Mouse (Mus musculus) forelimb bud, embryonic 11.5 days (tissue): ENCODE data around the gene 4930430A15Rik.
A peak's percentile ranks its signal among the peaks of the same experiment; 100 is the strongest.

ENCODE experiments used
- DNase-seq: peaks from one replicate; pipeline ENCODE4 v3.0.0-alpha.2; 2012; ENCODE audit warnings: low read depth, low spot score

4930430A15Rik gene

DNA sequence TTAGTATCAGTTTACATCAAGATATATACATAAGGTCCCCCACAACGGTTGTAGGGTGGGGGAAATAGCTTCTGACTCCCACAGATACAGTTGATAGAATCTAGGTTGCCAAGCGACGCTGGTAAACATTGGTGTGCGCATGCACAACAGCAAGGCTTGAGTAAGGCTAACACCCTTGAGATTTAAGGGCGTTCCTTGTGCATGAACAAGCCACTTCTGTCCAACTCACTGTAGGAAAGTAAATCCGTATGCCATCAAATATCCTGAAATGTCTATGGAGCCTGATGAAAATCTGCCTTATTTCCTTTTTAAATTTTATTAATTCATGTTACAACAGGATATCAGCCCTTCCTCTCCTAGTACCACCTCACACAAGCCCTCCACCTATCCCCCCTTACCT lies at the start of gene 4930430A15Rik:
Gene 4930430A15Rik (minus strand): TSS at position 101 of the 400 bp plus-strand sequence.
- no peak for DNase-seq

DNA sequence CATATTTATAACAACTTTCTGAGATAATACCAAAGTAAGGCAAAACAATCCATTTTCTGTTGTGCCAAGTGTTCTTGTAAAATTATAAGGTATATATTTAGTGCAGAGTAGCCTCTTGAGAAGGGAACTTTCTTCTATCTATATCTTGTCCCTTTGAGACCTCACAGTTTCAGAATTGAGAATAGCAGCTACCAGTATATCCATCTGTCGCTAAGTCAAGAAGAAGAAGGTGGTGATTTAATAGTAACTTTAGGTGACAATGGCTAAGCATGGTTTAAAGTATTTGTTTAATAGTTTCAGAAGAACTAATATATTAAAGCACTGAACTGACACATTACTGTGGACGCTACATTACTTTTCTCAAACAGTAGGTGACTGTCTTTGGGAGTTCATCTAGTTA lies 44.6 kb upstream of the 4930430A15Rik start, which contains the start of gene Olfr1277:
Gene Olfr1277 (minus strand): TSS at position 101 of the 400 bp plus-strand sequence.
- no peak for DNase-seq

DNA sequence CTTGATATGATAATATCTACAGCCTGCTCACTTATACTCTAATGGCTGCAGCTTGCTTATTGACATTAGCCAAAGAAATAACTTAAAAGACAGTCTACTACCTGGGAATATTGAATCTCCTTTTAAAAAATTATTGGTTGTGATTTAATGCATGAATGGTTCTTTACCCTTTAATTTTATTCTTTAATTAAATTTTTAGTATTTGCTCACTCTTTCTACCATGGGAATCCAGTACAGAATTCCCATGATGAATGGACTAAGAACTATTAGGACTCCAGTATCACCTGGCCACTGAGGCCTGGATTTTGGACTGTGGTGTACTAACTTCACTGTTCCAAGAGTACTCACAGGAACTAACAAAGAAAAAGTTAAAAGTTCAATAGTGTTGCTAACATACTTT lies 24.8 kb upstream of the 4930430A15Rik start, which contains the start of gene Olfr1276:
Gene Olfr1276 (plus strand): TSS at position 301 of the 400 bp plus-strand sequence.
- no peak for DNase-seq

DNA sequence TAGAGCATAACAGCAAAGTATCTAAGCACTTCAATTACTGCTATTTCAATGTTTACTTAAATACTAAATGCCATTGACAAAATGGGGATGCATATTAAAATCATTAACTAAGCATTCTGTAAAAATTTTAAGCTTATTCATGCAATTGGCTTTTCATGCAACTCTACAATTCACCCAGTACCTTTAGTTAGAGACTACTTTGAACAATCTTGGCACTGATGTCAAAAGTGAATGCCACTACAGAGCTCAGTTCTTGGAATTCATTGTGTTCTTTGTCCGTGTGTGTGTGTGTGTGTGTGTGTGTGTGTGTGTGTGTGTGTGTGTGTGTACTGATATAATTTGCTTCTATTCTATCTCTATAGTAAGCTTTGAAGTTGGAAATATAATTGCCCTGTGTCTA lies 5.8 kb upstream of the 4930430A15Rik start, which contains the start of gene Olfr1275:
Gene Olfr1275 (minus strand): TSS at position 101 of the 400 bp plus-strand sequence.
- no peak for DNase-seq

DNA sequence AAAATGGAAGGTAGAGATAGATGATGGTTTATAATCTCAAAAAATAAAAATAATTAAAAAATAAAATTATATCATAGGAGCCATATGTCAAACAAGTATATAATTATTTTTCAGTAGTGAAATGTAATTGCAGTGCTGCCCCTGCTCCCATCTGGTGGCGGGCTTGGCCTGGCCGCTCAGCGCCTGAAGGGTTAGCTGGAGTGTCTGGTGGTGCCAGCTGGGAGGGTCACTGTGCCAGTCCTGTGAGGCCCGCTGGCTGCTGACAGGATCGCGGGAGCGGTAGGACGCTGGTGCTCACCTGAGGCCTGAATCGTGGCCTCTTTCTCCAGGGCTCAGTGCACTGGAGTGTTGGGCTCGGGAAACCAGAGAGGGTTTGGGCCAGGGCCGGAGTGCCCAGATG lies 47.3 kb downstream of the 4930430A15Rik start:
- DNase-seq: no peak

DNA sequence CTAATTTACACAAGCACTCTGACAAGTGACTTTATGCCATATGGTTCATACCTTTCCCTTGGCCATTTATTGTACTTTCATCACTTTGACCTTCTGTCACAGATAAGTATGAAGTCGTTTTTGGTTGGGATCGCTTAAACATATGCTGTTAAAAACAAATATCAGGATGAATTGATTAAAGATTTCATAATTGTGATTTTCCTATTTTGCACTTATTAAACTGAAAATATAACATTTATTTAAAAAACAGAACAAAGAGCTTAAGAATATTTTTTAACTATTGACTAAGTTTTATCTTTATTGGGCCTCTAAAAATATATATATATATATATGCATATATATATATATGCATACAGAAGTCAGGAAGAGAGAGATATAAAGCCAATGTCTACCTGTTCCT lies 76.6 kb downstream of the 4930430A15Rik start, which contains the start of gene Gm15130:
Gene Gm15130 (minus strand): TSS at position 101 of the 400 bp plus-strand sequence.
- no peak for DNase-seq

DNA sequence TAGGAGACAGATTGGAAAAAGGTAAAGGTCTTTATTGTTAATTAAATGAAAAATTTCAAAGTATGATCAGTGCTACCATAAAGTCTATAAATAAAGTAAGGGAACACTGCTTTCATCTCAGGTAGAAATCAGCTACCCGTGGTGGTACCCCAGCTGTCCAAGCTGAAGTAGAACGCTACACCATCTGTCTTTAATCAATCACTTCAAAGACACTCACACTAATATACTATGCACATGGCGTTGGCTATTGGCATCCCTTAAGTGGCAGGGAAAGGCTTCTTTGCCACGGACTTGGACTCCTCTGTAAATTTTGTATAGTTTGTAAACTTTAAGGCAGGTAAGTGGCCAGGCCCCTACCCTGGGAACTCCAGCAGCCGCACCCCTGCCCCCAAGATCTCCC lies 93.7 kb downstream of the 4930430A15Rik start:
- DNase-seq: peak; percentile 16
